Mouse (Mus musculus): ENCODE results near the gene Rnf224.

- TF ChIP-seq CTCF (IDR thresholded peaks at IDR 0.05; ENCODE audit: insufficient read depth, low read depth, low read length) (no peak), POLR2A (IDR thresholded peaks at IDR 0.05; ENCODE audit: insufficient read depth, low read depth, low read length) (no peak)
These were observed 25.3 kb upstream of the Rnf224 start for GRCm38 (mm10) chr2:25261870-25262269.

All from olfactory bulb, adult 2 months (tissue).